In genomic region chr14:25397751-25398150, GRCm38 (mm10) we compare ENCODE assay signal across 10 mouse cellular contexts.
DNase-seq lines count a peak whose midpoint lies in the region; ATAC-seq lines count a peak whose summit lies in the region.
"Had no signal": no experiment of that assay in that cellular context is flagged by ENCODE, and none has a peak within 500 bp of the region (broad histone marks: within the 10 kb centered on the region; RNA-seq: fewer than 3 reads in every experiment).

No protein-coding gene starts in this region.

- H3K4me2 ChIP-seq in kidney, embryonic 15.5 days = 0 out of 2 replicates have a peak overlapping the region, but pooled peaks have one; percentile 7
- H3K4me2 ChIP-seq in embryonic facial prominence, embryonic 11.5 days (ENCODE audit: low read depth, low read length) = no peak overlapping the region
- H3K4me2 ChIP-seq in neural tube, embryonic 11.5 days (ENCODE audit: low read depth) = peak overlapping the region; percentile 25

- H3K9ac ChIP-seq in kidney, embryonic 15.5 days = no peak overlapping the region
- peak overlapping the region; percentile 53 for H3K9ac ChIP-seq in embryonic facial prominence, embryonic 11.5 days (replicated peaks; ENCODE audit: low read length)
- peak overlapping the region; percentile 37 for H3K9ac ChIP-seq in neural tube, embryonic 11.5 days (ENCODE audit: low read length)

- WGBS in kidney, embryonic 15.5 days = 35% methylated on average over 5 of the region's 5 CpGs
- WGBS in embryonic facial prominence, embryonic 11.5 days = 19% methylated on average over 5 of the region's 5 CpGs
- WGBS in limb, embryonic 10.5 days = 20% methylated on average over 5 of the region's 5 CpGs
- 9% methylated on average over 5 of the region's 5 CpGs for WGBS in neural tube, embryonic 11.5 days

- ATAC-seq in kidney, embryonic 15.5 days (replicated peaks; ENCODE audit: low FRiP score) = peak; percentile 41
- peak; percentile 78 for ATAC-seq in embryonic facial prominence, embryonic 11.5 days (replicated peaks; ENCODE audit: insufficient number of reproducible peaks, low FRiP score, low TSS enrichment, low read depth)
- ATAC-seq in neural tube, embryonic 11.5 days (ENCODE audit: insufficient read depth, low FRiP score, low TSS enrichment) = peak; percentile 73

- H3K27ac ChIP-seq in kidney, embryonic 15.5 days = peak overlapping the region; percentile 72
- peak overlapping the region; percentile 57 for H3K27ac ChIP-seq in embryonic facial prominence, embryonic 11.5 days (replicated peaks; ENCODE audit: low read depth, low read length)
- peak overlapping the region; percentile 88 for H3K27ac ChIP-seq in limb, embryonic 10.5 days
- H3K27ac ChIP-seq in neural tube, embryonic 11.5 days (ENCODE audit: low read depth, low read length) = peak overlapping the region; percentile 85

- no peak for DNase-seq in kidney, adult 11 months
- peak; percentile 57 for DNase-seq in embryonic facial prominence, embryonic 11.5 days (ENCODE audit: low spot score)
- peak; percentile 54 for DNase-seq in limb, embryonic 10.5 days (ENCODE audit: low spot score)
- DNase-seq in neural tube, embryonic 11.5 days (ENCODE audit: low spot score) = peak; percentile 69
- no peak for DNase-seq in frontal cortex, postnatal 10 days (ENCODE audit: low spot score in 2 of 2)
- DNase-seq in spleen, postnatal 14 days (ENCODE audit: low spot score in 2 of 2) = no peak
- no peak for DNase-seq in lung, postnatal 25 days (ENCODE audit: low spot score)
- DNase-seq: gastrocnemius, postnatal 10 days; right cerebral cortex, postnatal 14 days had no signal

- peaks cover 24% of the 10 kb centered on the region for H3K4me1 ChIP-seq in kidney, embryonic 15.5 days
- peaks cover 3% of the 10 kb centered on the region for H3K4me1 ChIP-seq in embryonic facial prominence, embryonic 11.5 days (ENCODE audit: control insufficient read depth, insufficient read depth, low read length)
- peaks cover 42% of the 10 kb centered on the region for H3K4me1 ChIP-seq in limb, embryonic 10.5 days
- peaks cover 20% of the 10 kb centered on the region for H3K4me1 ChIP-seq in neural tube, embryonic 11.5 days (ENCODE audit: control insufficient read depth, insufficient read depth, low read length)

- H3K4me3 ChIP-seq in kidney, embryonic 15.5 days (replicated peaks) = no peak overlapping the region
- no peak overlapping the region for H3K4me3 ChIP-seq in embryonic facial prominence, embryonic 11.5 days (ENCODE audit: low read depth, low read length)
- peak overlapping the region; percentile 7; the same call in 1 of the 2 replicates for H3K4me3 ChIP-seq in limb, embryonic 10.5 days
- H3K4me3 ChIP-seq in neural tube, embryonic 11.5 days (ENCODE audit: low read depth, low read length) = no peak overlapping the region

- H3K9me3 ChIP-seq in kidney, embryonic 15.5 days (replicated peaks) = no peaks in the 10 kb centered on the region
- no peaks in the 10 kb centered on the region for H3K9me3 ChIP-seq in embryonic facial prominence, embryonic 11.5 days (replicated peaks; ENCODE audit: control insufficient read depth, low read length)
- no peaks in the 10 kb centered on the region for H3K9me3 ChIP-seq in limb, embryonic 10.5 days (replicated peaks)
- no peaks in the 10 kb centered on the region for H3K9me3 ChIP-seq in neural tube, embryonic 11.5 days (ENCODE audit: control insufficient read depth, low read length)

- H3K27me3 ChIP-seq in kidney, embryonic 15.5 days = no peaks in the 10 kb centered on the region
- H3K27me3 ChIP-seq in embryonic facial prominence, embryonic 11.5 days (ENCODE audit: control insufficient read depth, insufficient read depth, low read length) = no peaks in the 10 kb centered on the region
- no peaks in the 10 kb centered on the region for H3K27me3 ChIP-seq in limb, embryonic 10.5 days (ENCODE audit: low read depth, poor library complexity, severe bottlenecking)
- H3K27me3 ChIP-seq in neural tube, embryonic 11.5 days (ENCODE audit: control insufficient read depth, insufficient read depth, low read length) = no peaks in the 10 kb centered on the region

- H3K36me3 ChIP-seq in kidney, embryonic 15.5 days = no peaks in the 10 kb centered on the region
- no peaks in the 10 kb centered on the region for H3K36me3 ChIP-seq in embryonic facial prominence, embryonic 11.5 days (replicated peaks; ENCODE audit: control insufficient read depth, insufficient read depth, low read depth, low read length)
- H3K36me3 ChIP-seq in limb, embryonic 10.5 days = no peaks in the 10 kb centered on the region
- H3K36me3 ChIP-seq in neural tube, embryonic 11.5 days (ENCODE audit: control insufficient read depth, insufficient read depth, low read length) = no peaks in the 10 kb centered on the region

Comparison
In these comparisons a context has a peak if more than half of its experiments do, and no peak if none do; other contexts are left out.
1. DNase-seq: peak in embryonic facial prominence, embryonic 11.5 days (single experiment), limb, embryonic 10.5 days (single experiment) and neural tube, embryonic 11.5 days (single experiment); none in kidney, adult 11 months (single experiment), frontal cortex, postnatal 10 days (0 of 2), spleen, postnatal 14 days (0 of 2) and lung, postnatal 25 days (single experiment).
2. Peak in every context shown above with its lines, with median percentiles within 50 percentile points of each other: ATAC-seq and H3K27ac ChIP-seq.